Mouse (Mus musculus) kidney, embryonic 16.5 days (tissue): ENCODE results near the gene Car9. TPM values are rescaled to one million over a fixed set of nuclear protein-coding genes. Genes with fewer than 3 reads are reported as not detected.

Source experiments
- ATAC-seq: fragments of 200-750 bp; cut with Nextera tagmentation; 2 replicates; pipeline ENCODE4 v1.8.0; 2017; ENCODE audit warnings: moderate TSS enrichment; ENCODE audit not compliant: low FRiP score, low TSS enrichment
- H3K27ac ChIP-seq: fragments of 300-500 bp; sonication (generic); 2 replicates; pipeline ENCODE4 v1.5.1; 2014; ENCODE audit warnings: low read length
- H3K27me3 ChIP-seq: fragments of 300-500 bp; sonication (generic); 2 replicates; pipeline ENCODE4 v1.6.1; 2014; ENCODE audit warnings: low read length, control low read depth, mixed read lengths; ENCODE audit not compliant: insufficient read depth
- H3K36me3 ChIP-seq: fragments of 300-500 bp; sonication (generic); 2 replicates; pipeline ENCODE4 v1.6.1; 2014; ENCODE audit warnings: low read length, control low read depth, mixed read lengths; ENCODE audit not compliant: insufficient read depth
- H3K4me1 ChIP-seq: fragments of 300-500 bp; sonication (generic); 2 replicates; pipeline ENCODE4 v1.6.1; 2014; ENCODE audit warnings: low read length, control low read depth, mixed read lengths; ENCODE audit not compliant: insufficient read depth
- H3K4me2 ChIP-seq: fragments of 300-500 bp; sonication (generic); replicated peaks from 2 replicates; pipeline ENCODE4 v1.6.1; 2014; ENCODE audit warnings: low read depth, low read length
- H3K4me3 ChIP-seq: fragments of 300-500 bp; sonication (generic); 2 replicates; pipeline ENCODE4 v1.5.1; 2014; ENCODE audit warnings: mild to moderate bottlenecking, low read length
- H3K9ac ChIP-seq: fragments of 300-500 bp; sonication (generic); replicated peaks from 2 replicates; pipeline ENCODE4 v1.6.1; 2014; ENCODE audit warnings: low read length
- H3K9me3 ChIP-seq: fragments of 300-500 bp; sonication (generic); 2 replicates; pipeline ENCODE4 v1.6.1; 2016; ENCODE audit warnings: low read length, control low read depth
- WGBS: fragments of 180-500 bp; shearing (Covaris S2); extraction: QIAGEN DNeasy Blood & Tissue Kit; methylation state at CpG from one replicate; pipeline ENCODE4 v1.1.7; 2014; 5-methylcytosine and 5-hydroxymethylcytosine counted together
- polyA plus RNA-seq: library from polyadenylated mRNA; unstranded; fragments of >200 nt; fragmentation: Nextera tagmentation; extraction: Ambion mirVana; gene quantifications from 2 replicates; pipeline ENCODE4 v1.2.1, GENCODE M21; 2015

Gene Car9
- polyA plus RNA-seq, 1 experiment from 2014 or later = 1.5 TPM

DNA sequence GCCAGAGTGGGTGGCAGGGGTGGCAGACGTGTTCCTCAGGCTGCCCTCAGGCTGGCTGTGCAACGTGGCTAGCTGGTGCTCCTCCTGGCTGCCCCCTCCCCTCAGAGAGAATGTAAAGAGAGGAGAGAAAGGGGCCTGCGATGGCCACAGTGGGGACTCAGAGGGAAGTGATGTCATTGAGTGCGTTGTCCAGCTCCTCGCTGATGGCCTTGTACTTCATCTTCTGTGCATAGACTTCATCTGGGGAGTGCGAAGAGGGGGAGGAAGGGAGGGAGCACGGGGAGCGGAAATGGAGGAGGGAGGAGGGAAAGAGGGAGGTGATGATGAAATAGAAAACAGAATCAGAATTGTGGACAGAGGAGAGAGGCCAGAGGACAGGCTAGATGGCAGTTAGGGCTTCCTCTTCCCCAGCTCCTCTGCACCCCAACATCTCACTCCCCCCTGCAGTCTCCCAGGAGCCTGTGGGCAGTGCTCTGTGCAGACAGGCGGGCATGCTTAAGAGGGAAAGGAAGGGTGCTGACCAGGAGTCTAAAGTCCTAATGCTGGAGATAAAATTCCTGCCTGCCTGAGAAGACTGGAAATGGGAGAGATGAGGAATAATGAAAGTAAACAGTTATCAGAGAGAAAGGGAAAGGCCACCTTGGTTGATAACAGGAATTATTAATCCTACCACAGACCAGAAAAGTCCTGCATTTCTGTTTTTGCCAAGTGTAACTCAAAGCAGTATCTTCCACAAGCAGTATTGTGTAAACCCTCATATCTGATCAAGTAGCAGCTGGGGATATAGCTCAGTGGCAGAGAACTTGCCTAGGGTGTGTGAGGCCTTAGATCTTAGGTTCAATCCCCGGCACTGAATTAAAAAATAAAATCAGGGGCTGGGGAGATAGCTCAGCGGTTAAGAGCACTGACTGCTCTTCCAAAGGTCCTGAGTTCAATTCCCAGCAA is 9.3 kb downstream of the Car9 start:
- H3K9me3 ChIP-seq = no peaks in the 10 kb centered on the region
- no peak overlapping the region for H3K4me2 ChIP-seq
- no peak overlapping the region for H3K27ac ChIP-seq
- ATAC-seq = no peak
- WGBS = 69% methylated on average over 11 of the region's 11 CpGs
- no peaks in the 10 kb centered on the region for H3K27me3 ChIP-seq
- no peak overlapping the region for H3K9ac ChIP-seq
- no peak overlapping the region for H3K4me3 ChIP-seq
- peaks cover 23% of the 10 kb centered on the region for H3K4me1 ChIP-seq
- peaks cover 5% of the 10 kb centered on the region; the same call in 1 of the 2 replicates for H3K36me3 ChIP-seq

- H3K9ac ChIP-seq = peak overlapping the region; percentile 37; the same call in 1 of the 2 replicates
Measured at GRCm38 (mm10) chr4:43519551-43519950, 12.8 kb downstream of the Car9 start.

GRCm38 (mm10) chr4:43519956-43520355 is 13.2 kb downstream of the Car9 start:
- Histone ChIP-seq H3K4me3 (peak overlapping the region; percentile 37), H3K36me3 (peaks cover 5% of the 10 kb centered on the region; the same call in 1 of the 2 replicates), H3K27ac (no peak overlapping the region; the same call in 1 of the 2 replicates), H3K9ac (peak overlapping the region; percentile 37; the same call in 1 of the 2 replicates), H3K9me3 (no peaks in the 10 kb centered on the region), H3K27me3 (peaks cover 18% of the 10 kb centered on the region), H3K4me2 (peak overlapping the region; percentile 81), H3K4me1 (peaks cover 55% of the 10 kb centered on the region)
- ATAC-seq = no peak
- WGBS = 6% methylated on average over 6 of the region's 6 CpGs

More at GRCm38 (mm10) chr4:43519551-43519950, 12.8 kb downstream of the Car9 start:
- Histone ChIP-seq H3K4me1 (peaks cover 54% of the 10 kb centered on the region), H3K27ac (no peak overlapping the region), H3K4me3 (peak overlapping the region; percentile 37), H3K27me3 (peaks cover 17% of the 10 kb centered on the region), H3K36me3 (peaks cover 5% of the 10 kb centered on the region; the same call in 1 of the 2 replicates), H3K4me2 (peak overlapping the region; percentile 81), H3K9me3 (no peaks in the 10 kb centered on the region)
- 21% methylated on average over 10 of the region's 10 CpGs for WGBS
- ATAC-seq = no peak

GRCm38 (mm10) chr4:43527880-43528279 is 21.1 kb downstream of the Car9 start:
- WGBS = 62% methylated on average over 5 of the region's 5 CpGs

GRCm38 (mm10) chr4:43528487-43528886 is 21.7 kb downstream of the Car9 start:
- Histone ChIP-seq H3K27ac (no peak overlapping the region), H3K4me2 (no peak overlapping the region), H3K27me3 (peaks cover 9% of the 10 kb centered on the region), H3K4me3 (no peak overlapping the region), H3K9me3 (no peaks in the 10 kb centered on the region), H3K36me3 (peaks cover 27% of the 10 kb centered on the region), H3K9ac (no peak overlapping the region), H3K4me1 (peaks cover 19% of the 10 kb centered on the region)
- no peak for ATAC-seq
- 82% methylated on average over 9 of the region's 9 CpGs for WGBS

More at GRCm38 (mm10) chr4:43527880-43528279, 21.1 kb downstream of the Car9 start:
- H3K4me1 ChIP-seq = peaks cover 24% of the 10 kb centered on the region
- H3K27me3 ChIP-seq = peaks cover 15% of the 10 kb centered on the region
- H3K4me2 ChIP-seq = no peak overlapping the region
- H3K9ac ChIP-seq = no peak overlapping the region
- H3K27ac ChIP-seq = no peak overlapping the region
- no peak for ATAC-seq
- no peaks in the 10 kb centered on the region for H3K9me3 ChIP-seq
- H3K36me3 ChIP-seq = peaks cover 21% of the 10 kb centered on the region
- H3K4me3 ChIP-seq = no peak overlapping the region

DNA sequence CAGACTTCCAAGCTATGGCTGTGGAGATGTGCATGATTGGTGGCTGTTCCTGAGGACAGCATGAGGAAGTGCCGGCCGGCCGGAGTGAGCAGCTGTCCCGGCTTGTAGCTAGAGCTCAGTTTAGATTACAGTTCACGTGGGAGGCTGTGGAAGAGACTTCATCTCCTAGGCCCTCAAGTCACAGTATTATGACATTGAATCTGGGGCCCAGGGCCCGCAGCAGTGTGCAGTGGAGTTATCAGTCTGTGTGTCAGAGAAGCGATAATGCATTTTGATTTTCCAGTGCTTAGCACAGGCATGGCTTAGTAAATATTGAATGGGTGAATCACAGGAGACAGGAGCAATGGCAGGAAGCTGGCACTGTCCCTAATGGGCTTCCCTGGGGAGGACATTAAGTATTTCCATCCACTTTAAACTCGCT is 23.3 kb downstream of the Car9 start:
- H3K4me3 ChIP-seq = no peak overlapping the region
- H3K36me3 ChIP-seq = peaks cover 42% of the 10 kb centered on the region
- 0 out of 2 replicates have a peak, but pooled peaks cover 7% of the 10 kb centered on the region for H3K4me1 ChIP-seq
- no peak overlapping the region for H3K9ac ChIP-seq
- no peaks in the 10 kb centered on the region for H3K9me3 ChIP-seq
- H3K27me3 ChIP-seq = 0 out of 2 replicates have a peak, but pooled peaks cover 3% of the 10 kb centered on the region
- no peak overlapping the region for H3K4me2 ChIP-seq
- no peak for ATAC-seq
- H3K27ac ChIP-seq = no peak overlapping the region
- 35% methylated on average over 8 of the region's 8 CpGs for WGBS

DNA sequence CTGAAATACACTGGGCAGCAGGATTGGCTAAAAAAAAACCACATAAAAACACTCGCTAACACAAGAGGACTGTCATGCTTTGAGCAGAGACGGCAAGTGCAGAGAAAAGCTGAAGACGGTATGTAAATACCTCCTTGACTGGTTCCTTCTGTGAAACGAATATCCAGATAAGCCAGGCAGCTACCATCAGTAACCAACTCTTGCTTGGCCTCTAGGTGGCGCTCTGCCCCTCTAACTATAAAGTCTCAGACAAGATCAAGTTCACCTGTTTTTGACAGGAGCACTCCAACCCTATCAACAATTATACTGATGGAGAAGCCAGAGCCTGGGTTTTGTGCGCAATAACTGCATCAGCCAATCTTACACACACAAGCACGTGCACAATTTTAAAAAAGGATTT is 23.8 kb downstream of the Car9 start:
- Histone ChIP-seq H3K4me1 (0 out of 2 replicates have a peak, but pooled peaks cover 7% of the 10 kb centered on the region), H3K9ac (no peak overlapping the region), H3K27me3 (no peaks in the 10 kb centered on the region), H3K36me3 (peaks cover 47% of the 10 kb centered on the region), H3K9me3 (no peaks in the 10 kb centered on the region), H3K4me3 (no peak overlapping the region), H3K4me2 (no peak overlapping the region), H3K27ac (no peak overlapping the region)
- 20% methylated on average over 7 of the region's 7 CpGs for WGBS
- no peak for ATAC-seq

- H3K36me3 ChIP-seq = peaks cover 73% of the 10 kb centered on the region
- WGBS = 63% methylated on average over 9 of the region's 9 CpGs
- no peak overlapping the region for H3K4me2 ChIP-seq
- no peak for ATAC-seq
- H3K9ac ChIP-seq = no peak overlapping the region
- H3K27ac ChIP-seq = no peak overlapping the region
- H3K27me3 ChIP-seq = no peaks in the 10 kb centered on the region
- no peak overlapping the region for H3K4me3 ChIP-seq
- H3K4me1 ChIP-seq = 0 out of 2 replicates have a peak, but pooled peaks cover 7% of the 10 kb centered on the region
- no peaks in the 10 kb centered on the region for H3K9me3 ChIP-seq
Measured at GRCm38 (mm10) chr4:43533270-43533669, 26.5 kb downstream of the Car9 start.

- Histone ChIP-seq H3K36me3 (peaks cover 97% of the 10 kb centered on the region), H3K4me3 (no peak overlapping the region), H3K9me3 (no peaks in the 10 kb centered on the region), H3K4me1 (no peaks in the 10 kb centered on the region), H3K27ac (no peak overlapping the region), H3K27me3 (no peaks in the 10 kb centered on the region), H3K4me2 (no peak overlapping the region), H3K9ac (no peak overlapping the region)
- ATAC-seq = no peak
- WGBS = 90% methylated on average over 8 of the region's 8 CpGs
Measured at GRCm38 (mm10) chr4:43535628-43536027, 28.9 kb downstream of the Car9 start.

- no peaks in the 10 kb centered on the region for H3K27me3 ChIP-seq
- H3K9ac ChIP-seq = no peak overlapping the region
- peaks cover 95% of the 10 kb centered on the region for H3K36me3 ChIP-seq
- no peaks in the 10 kb centered on the region for H3K4me1 ChIP-seq
- H3K27ac ChIP-seq = no peak overlapping the region
- H3K4me2 ChIP-seq = no peak overlapping the region
- ATAC-seq = no peak
- WGBS = 94% methylated on average over 9 of the region's 9 CpGs
- no peak overlapping the region for H3K4me3 ChIP-seq
- H3K9me3 ChIP-seq = no peaks in the 10 kb centered on the region
Measured at GRCm38 (mm10) chr4:43536031-43536430, 29.3 kb downstream of the Car9 start.
